Mouse (Mus musculus) MEL (cell line): Measurements from ENCODE around the gene Endog. TPM values are rescaled to one million over a fixed set of nuclear protein-coding genes. Genes with fewer than 3 reads are reported as not detected.

Experiments used
- DNase-seq: peaks from one replicate; pipeline ENCODE4 v3.0.0; 2011; ENCODE audit warnings: low read depth, low spot score
- H3K27ac ChIP-seq: 2 replicates; pipeline ENCODE4 v1.5.1; 2012; ENCODE audit warnings: low read depth, mild to moderate bottlenecking, control low read depth, low read length, moderate library complexity; ENCODE audit not compliant: control insufficient read depth
- H3K27me3 ChIP-seq, 2 experiments: fragments of 150-350 bp in 1 of 2; sonication (generic) in 1 of 2; 2 replicates each; pipeline ENCODE4 v1.6.1; 2012; ENCODE audit warnings: low read length in 2 of 2, mild to moderate bottlenecking in 2 of 2, improper control_type of control experiment in 1 of 2, moderate library complexity in 1 of 2; ENCODE audit not compliant: insufficient read depth in 2 of 2, control insufficient read depth in 1 of 2
- H3K36me3 ChIP-seq, 2 experiments: 2 replicates each; pipeline ENCODE4 v1.6.1; 2012 to 2014; ENCODE audit warnings: low read length in 2 of 2, improper control_type of control experiment in 1 of 2, inconsistent platforms in 1 of 2, mild to moderate bottlenecking in 1 of 2; ENCODE audit not compliant: insufficient read depth in 2 of 2, control insufficient read depth in 1 of 2
- H3K4me1 ChIP-seq, 2 experiments: fragments of 150-350 bp in 1 of 2; sonication (generic) in 1 of 2; 2 replicates each; pipeline ENCODE4 v1.6.1; 2012; ENCODE audit warnings: low read length in 2 of 2, improper control_type of control experiment in 1 of 2, mild to moderate bottlenecking in 1 of 2; ENCODE audit not compliant: insufficient read depth in 2 of 2, control insufficient read depth in 1 of 2
- H3K4me3 ChIP-seq, 2 experiments: fragments of 150-350 bp in 1 of 2; sonication (generic) in 1 of 2; 2 replicates each; pipeline ENCODE4 v1.5.1; 2012; ENCODE audit warnings: low read depth in 2 of 2, low read length in 2 of 2, mild to moderate bottlenecking in 2 of 2, moderate library complexity in 2 of 2, control low read depth in 1 of 2, improper control_type of control experiment in 1 of 2; ENCODE audit not compliant: control insufficient read depth in 1 of 2, insufficient read depth in 1 of 2
- H3K79me2 ChIP-seq: 2 replicates; pipeline ENCODE4 v1.6.1; 2012; ENCODE audit warnings: mild to moderate bottlenecking, low read length, moderate library complexity; ENCODE audit not compliant: control insufficient read depth, poor library complexity, insufficient read depth
- H3K9ac ChIP-seq: 2 replicates; pipeline ENCODE4 v1.6.1; 2012; ENCODE audit warnings: low read depth, mild to moderate bottlenecking, control low read depth, low read length, moderate library complexity; ENCODE audit not compliant: control insufficient read depth, poor library complexity, severe bottlenecking
- H3K9me3 ChIP-seq: fragments of 150-350 bp; sonication (generic); replicated peaks from 2 replicates; pipeline ENCODE4 v1.6.1; 2012; ENCODE audit warnings: mild to moderate bottlenecking, low read length, improper control_type of control experiment, moderate library complexity; ENCODE audit not compliant: insufficient read depth
- CHD2 ChIP-seq: IDR thresholded peaks from 2 replicates; pipeline ENCODE4 v1.6.1; 2011; ENCODE audit warnings: low read length, improper control_type of control experiment
- CTCF ChIP-seq, 3 experiments: IDR thresholded peaks in 2 of 3; conservative IDR thresholded peaks in 1 of 3; 2 replicates each; pipeline ENCODE4 v1.5.1; 2011 to 2012; ENCODE audit warnings: low read length in 3 of 3, low read depth in 2 of 3, mild to moderate bottlenecking in 2 of 3, improper control_type of control experiment in 1 of 3, inconsistent platforms in 1 of 3, mixed read lengths in 1 of 3, moderate library complexity in 1 of 3; ENCODE audit not compliant: control insufficient read depth in 1 of 3, insufficient read depth in 1 of 3, poor library complexity in 1 of 3, severe bottlenecking in 1 of 3
- ELF1 ChIP-seq: IDR thresholded peaks from 2 replicates; pipeline ENCODE4 v1.6.1; 2014; ENCODE audit warnings: low read depth, mild to moderate bottlenecking, inconsistent platforms, low read length, improper control_type of control experiment, moderate library complexity
- EP300 ChIP-seq, 2 experiments: IDR thresholded peaks; 2 replicates each; pipeline ENCODE4 v1.6.1; 2011; ENCODE audit warnings: improper control_type of control experiment in 2 of 2, low read length in 2 of 2, low read depth in 1 of 2, mild to moderate bottlenecking in 1 of 2
- ETS1 ChIP-seq: IDR thresholded peaks from 2 replicates; pipeline ENCODE4 v1.6.1; 2012; ENCODE audit warnings: low read depth, mild to moderate bottlenecking, inconsistent platforms, low read length, improper control_type of control experiment, moderate library complexity
- GABPA ChIP-seq: IDR thresholded peaks from 2 replicates; pipeline ENCODE4 v1.6.1; 2012; ENCODE audit warnings: low read depth, mild to moderate bottlenecking, inconsistent platforms, low read length, improper control_type of control experiment, moderate library complexity
- MAZ ChIP-seq: IDR thresholded peaks from 2 replicates; pipeline ENCODE4 v1.6.1; 2012; ENCODE audit warnings: low read depth, mild to moderate bottlenecking, inconsistent platforms, low read length, improper control_type of control experiment
- MEF2A ChIP-seq: IDR thresholded peaks from 2 replicates; pipeline ENCODE4 v1.6.1; 2014; ENCODE audit warnings: low read depth, mild to moderate bottlenecking, inconsistent platforms, low read length, improper control_type of control experiment; ENCODE audit not compliant: poor library complexity, insufficient replicate concordance, severe bottlenecking; ENCODE audit errors: extremely low read depth
- MXI1 ChIP-seq: IDR thresholded peaks from 2 replicates; pipeline ENCODE4 v1.6.1; 2011; ENCODE audit warnings: mild to moderate bottlenecking, low read depth, low read length, improper control_type of control experiment
- MYB ChIP-seq: IDR thresholded peaks from 2 replicates; pipeline ENCODE4 v1.6.1; 2011; ENCODE audit warnings: mild to moderate bottlenecking, low read depth, low read length, improper control_type of control experiment
- POLR2AphosphoS2 ChIP-seq: IDR thresholded peaks from 2 replicates; pipeline ENCODE4 v1.6.1; 2011; ENCODE audit warnings: low read length, improper control_type of control experiment
- POLR2AphosphoS5 ChIP-seq: IDR thresholded peaks from 2 replicates; pipeline ENCODE4 v1.6.1; 2012; ENCODE audit warnings: low read depth, borderline replicate concordance, mild to moderate bottlenecking, inconsistent platforms, low read length, moderate library complexity, mixed read lengths
- SIN3A ChIP-seq: IDR thresholded peaks from 2 replicates; pipeline ENCODE4 v1.6.1; 2012; ENCODE audit warnings: low read length, improper control_type of control experiment, inconsistent platforms
- SMC3 ChIP-seq: IDR thresholded peaks from 2 replicates; pipeline ENCODE4 v1.6.1; 2011; ENCODE audit warnings: low read depth, low read length, improper control_type of control experiment
- TBP ChIP-seq: IDR thresholded peaks from 2 replicates; pipeline ENCODE4 v1.8.0; 2011; ENCODE audit warnings: low read depth, low read length, improper control_type of control experiment
- USF1 ChIP-seq: IDR thresholded peaks from 2 replicates; pipeline ENCODE4 v1.6.1; 2014; ENCODE audit warnings: low read depth, mild to moderate bottlenecking, inconsistent platforms, low read length, improper control_type of control experiment, moderate library complexity
- USF2 ChIP-seq, 2 experiments: IDR thresholded peaks; 2 replicates each; pipeline ENCODE4 v1.6.1; 2011 to 2012; ENCODE audit warnings: improper control_type of control experiment in 2 of 2, low read length in 2 of 2, borderline replicate concordance in 1 of 2, inconsistent platforms in 1 of 2, low read depth in 1 of 2, mild to moderate bottlenecking in 1 of 2; ENCODE audit not compliant: insufficient read depth in 1 of 2
- ZC3H11A ChIP-seq: IDR thresholded peaks from 2 replicates; pipeline ENCODE4 v1.6.1; 2012; ENCODE audit warnings: low read depth, mild to moderate bottlenecking, inconsistent platforms, low read length, improper control_type of control experiment
- ZMIZ1 ChIP-seq: IDR thresholded peaks from 2 replicates; pipeline ENCODE4 v1.6.1; 2012; ENCODE audit warnings: low read depth, mild to moderate bottlenecking, inconsistent platforms, low read length, improper control_type of control experiment, moderate library complexity
- ZNF384 ChIP-seq: IDR thresholded peaks from 2 replicates; pipeline ENCODE4 v1.6.1; 2012; ENCODE audit warnings: low read depth, mild to moderate bottlenecking, inconsistent platforms, low read length, improper control_type of control experiment
- polyA plus RNA-seq, 2 experiments: library from polyadenylated mRNA; stranded (reverse) in 1 of 2; unstranded in 1 of 2; fragments of >175 nt in 1 of 2; fragments of >200 nt in 1 of 2; gene quantifications; 2 replicates each; pipeline versions ENCODE4 v1.2.1 to v1.2.4; 2012; ENCODE audit warnings: low replicate concordance in 2 of 2, low read depth in 1 of 2; ENCODE audit not compliant: insufficient read length in 2 of 2, insufficient read depth in 1 of 2, missing spikeins in 1 of 2
- total RNA-seq: library from RNA; depleted of rRNA; stranded (reverse); fragments of 300-350 nt; gene quantifications from 2 replicates; pipeline ENCODE4 v1.2.3, GENCODE M21; 2012

Gene Endog
- total and polyA plus RNA-seq, 3 experiments: 19.4 to 27.2 TPM; not detected in 1

DNA sequence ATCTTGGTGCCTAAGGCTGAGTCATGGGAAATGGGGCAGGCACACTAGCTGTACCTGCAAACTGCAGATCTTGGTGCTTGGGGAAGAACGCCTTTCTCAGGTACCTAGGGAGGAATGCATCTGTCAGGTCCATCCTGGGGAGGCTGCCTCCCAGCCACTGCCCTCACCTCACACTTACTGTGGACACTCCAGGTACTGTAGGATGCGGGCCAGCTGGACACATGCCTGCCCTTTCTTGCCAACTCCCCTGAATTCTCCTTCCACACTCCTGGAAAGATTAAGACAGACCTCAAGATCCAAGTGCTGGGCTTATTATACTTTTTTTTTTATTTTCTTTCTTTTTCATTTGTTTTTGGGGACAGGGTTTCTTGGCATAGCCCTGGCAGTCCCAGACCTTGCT, 5.3 kb downstream of the Endog start:
- TF ChIP-seq SMC3 (no peak), ZMIZ1 (no peak), ZNF384 (no peak), POLR2AphosphoS2 (no peak), ETS1 (no peak), MXI1 (no peak), POLR2AphosphoS5 (no peak), CHD2 (no peak), EP300 (IDR thresholded peaks at IDR 0.05; ENCODE audit: low read depth in 1 of 2, low read length in 2 of 2) (no peak), MEF2A (no peak), SIN3A (no peak), ELF1 (no peak), MAZ (no peak), USF1 (no peak), TBP (no peak), GABPA (no peak), USF2 (IDR thresholded peaks at IDR 0.05; ENCODE audit: borderline replicate concordance in 1 of 2, insufficient read depth in 1 of 2, low read depth in 1 of 2, low read length in 2 of 2) (no peak), MYB (no peak), ZC3H11A (no peak), CTCF (IDR thresholded peaks at IDR 0.05 in 2 of 3, conservative IDR thresholded peaks at IDR 0.05 in 1 of 3; ENCODE audit: control insufficient read depth in 1 of 3, insufficient read depth in 1 of 3, low read depth in 2 of 3, low read length in 3 of 3, poor library complexity in 1 of 3, severe bottlenecking in 1 of 3) (no peak)
- H3K36me3 ChIP-seq: peaks cover 0 to 3% of the 10 kb centered on the region in 2 experiments; a peak in 2 of 4 replicates
- no peaks in the 10 kb centered on the region for H3K27me3 ChIP-seq
- H3K79me2 ChIP-seq: peaks cover 12% of the 10 kb centered on the region
- no peak overlapping the region for H3K4me3 ChIP-seq
- H3K27ac ChIP-seq: no peak overlapping the region
- peaks cover 0 to 7% of the 10 kb centered on the region in 2 experiments; a peak in 2 of 4 replicates for H3K4me1 ChIP-seq
- no peak for DNase-seq
- H3K9me3 ChIP-seq: no peaks in the 10 kb centered on the region
- no peak overlapping the region for H3K9ac ChIP-seq
